In the genomic region with DNA sequence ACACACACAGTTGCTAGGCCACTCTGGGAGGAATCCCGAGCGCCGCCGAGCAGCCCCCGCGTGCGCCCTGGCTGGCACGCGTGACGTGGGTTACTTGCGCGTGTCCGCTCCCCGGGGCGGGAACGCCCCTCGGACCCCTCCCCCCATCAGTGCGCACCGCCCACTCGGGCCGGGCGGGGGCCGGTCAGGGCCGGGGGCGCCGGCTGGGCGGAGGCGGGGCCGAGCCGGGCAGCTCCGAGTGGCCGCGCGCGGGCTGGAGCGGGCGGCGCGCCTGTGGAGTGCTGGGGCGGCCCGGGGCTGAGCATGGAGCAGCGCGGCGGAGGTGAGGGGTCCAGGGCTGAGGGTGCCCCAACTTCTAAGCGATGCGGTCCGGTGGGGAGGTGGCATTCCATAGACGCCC, we compare ENCODE assay signal across 8 mouse cellular contexts. TPM values are rescaled to one million over a fixed set of nuclear protein-coding genes. Genes with fewer than 3 reads are reported as not detected.
DNase-seq lines count a peak whose midpoint lies in the region; ATAC-seq and TF ChIP-seq lines count a peak whose summit lies in the region.

No protein-coding gene starts in this region.

- under 1% methylated on average over 32 of the region's 48 CpGs for WGBS in heart, embryonic 15.5 days
- WGBS in liver, embryonic 16.5 days (ENCODE audit: insufficient replicate concordance): 0% methylated on average over 40 of the region's 48 CpGs
- under 1% methylated on average over 46 of the region's 48 CpGs for WGBS in neural tube, embryonic 15.5 days

- peak; percentile 47 to 52 for DNase-seq in B cell, adult 2 months
- DNase-seq in adrenal gland, postnatal 25 days: peak; percentile 93
- DNase-seq in kidney, postnatal 25 days: peak; percentile 82 to 95
- DNase-seq in thymus, postnatal 4 days: peak; percentile 59

- ATAC-seq in heart, embryonic 15.5 days (replicated peaks; ENCODE audit: insufficient number of reproducible peaks, insufficient read depth, low FRiP score, low read depth): peak; percentile 78
- ATAC-seq in liver, embryonic 16.5 days (ENCODE audit: low read depth): peak; percentile 51
- ATAC-seq in neural tube, embryonic 15.5 days (ENCODE audit: low FRiP score): peak; percentile 77

- peak overlapping the region; percentile 80 for H3K4me2 ChIP-seq in heart, embryonic 15.5 days
- peak overlapping the region; percentile 89 for H3K4me2 ChIP-seq in liver, embryonic 16.5 days (ENCODE audit: low read depth, low read length)
- peak overlapping the region; percentile 82 for H3K4me2 ChIP-seq in neural tube, embryonic 15.5 days

- no peaks in the 10 kb centered on the region for H3K27me3 ChIP-seq in heart, embryonic 15.5 days
- no peaks in the 10 kb centered on the region; the same call in none of the 2 replicates for H3K27me3 ChIP-seq in liver, embryonic 16.5 days (ENCODE audit: control insufficient read depth, insufficient read depth, low read depth, low read length)
- 0 out of 2 replicates have a peak, but pooled peaks cover 3% of the 10 kb centered on the region for H3K27me3 ChIP-seq in neural tube, embryonic 15.5 days (replicated peaks)

- H3K36me3 ChIP-seq in heart, embryonic 15.5 days: peaks cover 16% of the 10 kb centered on the region; the same call in 1 of the 2 replicates
- H3K36me3 ChIP-seq in liver, embryonic 16.5 days (ENCODE audit: control insufficient read depth, insufficient read depth): no peaks in the 10 kb centered on the region
- peaks cover 2% of the 10 kb centered on the region; the same call in 1 of the 2 replicates for H3K36me3 ChIP-seq in neural tube, embryonic 15.5 days

- no peaks in the 10 kb centered on the region for H3K9me3 ChIP-seq in heart, embryonic 15.5 days (replicated peaks)
- no peaks in the 10 kb centered on the region for H3K9me3 ChIP-seq in liver, embryonic 16.5 days (replicated peaks; ENCODE audit: control insufficient read depth, low read length)
- no peaks in the 10 kb centered on the region for H3K9me3 ChIP-seq in neural tube, embryonic 15.5 days (replicated peaks)

- peaks cover 6% of the 10 kb centered on the region; the same call in 1 of the 2 replicates for H3K4me1 ChIP-seq in embryonic fibroblast, embryonic 13.5 days (ENCODE audit: control insufficient read depth, insufficient read depth, low read length)
- H3K4me1 ChIP-seq in heart, embryonic 15.5 days (replicated peaks): peaks cover 59% of the 10 kb centered on the region
- H3K4me1 ChIP-seq in liver, embryonic 16.5 days (ENCODE audit: control insufficient read depth, low read depth, low read length): peaks cover 24% of the 10 kb centered on the region
- H3K4me1 ChIP-seq in neural tube, embryonic 15.5 days: peaks cover 65% of the 10 kb centered on the region

- no peak for TF ChIP-seq CTCF in embryonic fibroblast, embryonic 13.5 days (IDR thresholded peaks at IDR 0.05; ENCODE audit: borderline replicate concordance, insufficient read depth, low read length)

- peak; percentile 61; the same call in 1 of the 2 replicates for TF ChIP-seq POLR2A in embryonic fibroblast, embryonic 13.5 days (IDR thresholded peaks at IDR 0.05; ENCODE audit: low read depth, low read length)

- H3K4me3 ChIP-seq in embryonic fibroblast, embryonic 13.5 days (ENCODE audit: insufficient read depth, low read length): peak overlapping the region; percentile 95
- H3K4me3 ChIP-seq in heart, embryonic 15.5 days: peak overlapping the region; percentile 82
- H3K4me3 ChIP-seq in liver, embryonic 16.5 days (ENCODE audit: low read depth, low read length): peak overlapping the region; percentile 61
- H3K4me3 ChIP-seq in neural tube, embryonic 15.5 days (replicated peaks): peak overlapping the region; percentile 57

- H3K27ac ChIP-seq in embryonic fibroblast, embryonic 13.5 days (ENCODE audit: insufficient read depth, low read length): peak overlapping the region; percentile 99
- peak overlapping the region; percentile 99 for H3K27ac ChIP-seq in heart, embryonic 15.5 days
- H3K27ac ChIP-seq in liver, embryonic 16.5 days (ENCODE audit: low read length): peak overlapping the region; percentile 58; the same call in 1 of the 2 replicates
- peak overlapping the region; percentile 94 for H3K27ac ChIP-seq in neural tube, embryonic 15.5 days (replicated peaks)

- peak overlapping the region; percentile 81 for H3K9ac ChIP-seq in heart, embryonic 15.5 days
- peak overlapping the region; percentile 55 for H3K9ac ChIP-seq in liver, embryonic 16.5 days (ENCODE audit: low read depth, low read length)
- peak overlapping the region; percentile 69 for H3K9ac ChIP-seq in neural tube, embryonic 15.5 days (replicated peaks)

RNA-seq across cellular contexts. Expression of a gene that starts 3.7 kb away (rescaled TPM):
- 83.2 and 101 TPM in 2 replicates for total RNA-seq in adrenal gland, postnatal 25 days (2021)
- polyA plus RNA-seq in embryonic fibroblast, embryonic 13.5 days (2011; ENCODE audit: insufficient read length, low read depth, missing spikeins): 54.1 and 62.0 TPM in 2 replicates
- polyA plus RNA-seq in heart, embryonic 15.5 days (2015; fragmentation: Nextera tagmentation; extraction: Ambion mirVana): 44.5 and 56.9 TPM in 2 replicates
- polyA plus RNA-seq in liver, embryonic 16.5 days (2015; fragmentation: Nextera tagmentation; extraction: Ambion mirVana): 4.6 and 4.7 TPM in 2 replicates
- 23.4 and 28.2 TPM in 2 replicates for polyA plus RNA-seq in neural tube, embryonic 15.5 days (2015; fragmentation: Nextera tagmentation; extraction: Ambion mirVana)

RNA-seq across cellular contexts. Expression of a gene that starts 11.7 kb away (rescaled TPM):
- total RNA-seq in adrenal gland, postnatal 25 days (2021): 47.9 and 53.7 TPM in 2 replicates
- 31.1 and 36.9 TPM in 2 replicates for polyA plus RNA-seq in embryonic fibroblast, embryonic 13.5 days (2011; ENCODE audit: insufficient read length, low read depth, missing spikeins)
- polyA plus RNA-seq in heart, embryonic 15.5 days (2015; fragmentation: Nextera tagmentation; extraction: Ambion mirVana): 60.2 and 60.7 TPM in 2 replicates
- 27.0 and 29.0 TPM in 2 replicates for polyA plus RNA-seq in liver, embryonic 16.5 days (2015; fragmentation: Nextera tagmentation; extraction: Ambion mirVana)
- 89.1 and 96.2 TPM in 2 replicates for polyA plus RNA-seq in neural tube, embryonic 15.5 days (2015; fragmentation: Nextera tagmentation; extraction: Ambion mirVana)

RNA-seq across cellular contexts. Expression of a gene that starts 12.4 kb away (rescaled TPM):
- 36.7 and 39.3 TPM in 2 replicates for total RNA-seq in adrenal gland, postnatal 25 days (2021)
- 7.8 and 8.3 TPM in 2 replicates for polyA plus RNA-seq in embryonic fibroblast, embryonic 13.5 days (2011; ENCODE audit: insufficient read length, low read depth, missing spikeins)
- 19.4 TPM in 2 replicates for polyA plus RNA-seq in heart, embryonic 15.5 days (2015; fragmentation: Nextera tagmentation; extraction: Ambion mirVana)
- 12.0 and 13.4 TPM in 2 replicates for polyA plus RNA-seq in liver, embryonic 16.5 days (2015; fragmentation: Nextera tagmentation; extraction: Ambion mirVana)
- polyA plus RNA-seq in neural tube, embryonic 15.5 days (2015; fragmentation: Nextera tagmentation; extraction: Ambion mirVana): 12.9 and 15.8 TPM in 2 replicates

RNA-seq across cellular contexts. Expression of a gene that starts 27.6 kb away (rescaled TPM):
- total RNA-seq in adrenal gland, postnatal 25 days (2021): 0.52 TPM in 1 of 2 replicates, not detected in the other
- polyA plus RNA-seq in embryonic fibroblast, embryonic 13.5 days (2011; ENCODE audit: insufficient read length, low read depth, missing spikeins): 0.42 and 0.74 TPM in 2 replicates
- 0.11 and 0.16 TPM in 2 replicates for polyA plus RNA-seq in heart, embryonic 15.5 days (2015; fragmentation: Nextera tagmentation; extraction: Ambion mirVana)
- not detected in 2 replicates for polyA plus RNA-seq in liver, embryonic 16.5 days (2015; fragmentation: Nextera tagmentation; extraction: Ambion mirVana)
- 1.5 and 2.6 TPM in 2 replicates for polyA plus RNA-seq in neural tube, embryonic 15.5 days (2015; fragmentation: Nextera tagmentation; extraction: Ambion mirVana)

RNA-seq across cellular contexts. Expression of a gene that starts 29.0 kb away (rescaled TPM):
- total RNA-seq in adrenal gland, postnatal 25 days (2021): 7.0 and 8.1 TPM in 2 replicates
- polyA plus RNA-seq in embryonic fibroblast, embryonic 13.5 days (2011; ENCODE audit: insufficient read length, low read depth, missing spikeins): 3.4 and 4.9 TPM in 2 replicates
- polyA plus RNA-seq in heart, embryonic 15.5 days (2015; fragmentation: Nextera tagmentation; extraction: Ambion mirVana): 0.50 and 1.1 TPM in 2 replicates
- 5.4 and 8.0 TPM in 2 replicates for polyA plus RNA-seq in liver, embryonic 16.5 days (2015; fragmentation: Nextera tagmentation; extraction: Ambion mirVana)
- 17.4 and 19.4 TPM in 2 replicates for polyA plus RNA-seq in neural tube, embryonic 15.5 days (2015; fragmentation: Nextera tagmentation; extraction: Ambion mirVana)

Comparison
In these comparisons a context has a peak if more than half of its experiments do, and no peak if none do; other contexts are left out.
1. Peak in every context shown above with its lines: DNase-seq, ATAC-seq, H3K4me3 ChIP-seq and H3K27ac ChIP-seq.